Mouse (Mus musculus) CD4-positive helper T cell, adult 2 months (primary cell): Measurements from ENCODE around the gene Tmem25.

Source experiments
- DNase-seq: peaks from one replicate; pipeline ENCODE4 v3.0.0-alpha.2; 2012; ENCODE audit warnings: low read depth, missing footprints, low spot score

Tmem25 gene

DNA sequence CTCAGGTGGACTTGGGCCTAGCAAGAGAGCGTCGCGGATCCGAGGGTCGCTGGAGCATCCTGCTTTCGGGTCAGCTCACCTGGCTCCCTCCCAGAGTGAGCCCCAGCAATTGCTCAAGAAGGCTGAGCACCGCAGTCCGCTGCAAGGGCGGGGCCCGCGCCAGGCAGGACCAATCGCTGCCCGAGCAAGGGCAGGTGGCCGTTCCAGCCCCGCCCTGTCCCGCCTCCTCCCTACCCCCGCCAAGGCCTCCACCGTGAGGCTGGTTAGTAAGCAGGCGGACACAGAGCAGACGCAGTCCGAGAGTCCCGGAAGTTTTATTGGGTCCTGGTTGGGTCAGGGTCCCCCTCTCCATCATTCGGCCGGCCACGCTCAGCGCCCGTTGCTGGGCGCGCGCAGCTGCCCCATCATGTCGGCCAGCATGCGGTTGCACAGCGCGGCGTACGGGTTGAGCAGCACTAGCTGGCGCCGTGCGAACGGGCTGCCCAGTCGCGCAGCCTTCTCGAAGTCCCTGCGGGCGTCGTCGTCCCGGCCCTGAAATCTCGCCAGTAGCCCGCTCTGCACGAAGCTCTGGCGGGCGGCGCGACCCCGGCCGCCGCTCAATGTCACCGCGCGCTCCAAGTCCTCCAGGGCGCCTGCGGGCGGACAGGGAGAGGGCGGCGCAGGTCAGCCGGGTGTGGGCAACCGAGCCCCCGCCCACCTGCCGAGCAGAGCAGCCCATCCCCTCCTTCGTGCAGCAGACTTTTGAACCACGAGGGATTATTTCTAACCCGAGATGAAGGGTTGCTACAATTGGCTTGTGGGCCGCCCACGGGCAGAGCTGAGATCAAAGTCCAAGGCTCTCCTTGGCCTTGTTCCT lies at the start of gene Tmem25:
Gene Tmem25 (minus strand): TSS at position 206 of the 856 bp plus-strand sequence.
- DNase-seq: peak; percentile 80

DNA sequence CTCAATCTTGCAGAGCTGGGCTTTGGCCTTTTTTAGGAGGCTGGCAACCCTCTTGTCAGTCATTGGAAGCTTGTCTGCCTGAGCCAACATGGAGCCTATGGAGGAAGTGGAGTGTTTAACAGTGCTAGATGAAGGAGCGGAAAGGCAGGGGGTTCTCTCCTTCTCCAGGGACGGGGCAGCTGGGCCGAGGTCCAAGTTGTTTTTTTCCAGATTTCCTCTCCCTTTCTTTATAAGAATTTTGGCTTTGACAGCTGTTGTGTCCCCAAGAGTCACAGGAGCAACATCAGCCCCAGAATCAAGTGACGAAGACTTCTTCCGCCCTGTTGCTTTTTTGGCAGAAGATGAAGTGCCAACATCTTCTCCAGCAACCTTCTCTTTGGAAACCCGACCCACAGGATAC lies 48.3 kb upstream of the Tmem25 start:
- no peak for DNase-seq

DNA sequence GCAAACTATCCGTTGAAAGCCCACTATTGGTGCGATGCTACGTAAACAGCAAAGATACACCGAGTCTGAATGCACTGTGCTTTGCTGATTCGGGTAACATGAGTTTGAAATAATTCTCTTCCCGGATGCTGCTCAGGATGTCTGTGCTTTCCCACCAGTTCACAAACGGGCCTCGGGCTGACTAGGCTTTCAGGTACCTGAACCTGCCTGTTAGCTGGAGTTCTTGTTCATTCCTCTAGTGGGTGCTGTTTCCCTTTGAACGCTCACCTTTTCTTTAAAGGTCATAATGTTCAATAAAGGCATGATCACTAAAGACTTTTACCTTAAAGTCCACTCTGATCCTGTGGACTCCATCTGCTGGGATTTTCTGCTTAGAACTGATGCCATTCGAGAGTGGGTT lies 42.1 kb upstream of the Tmem25 start:
- peak; percentile 70 for DNase-seq

DNA sequence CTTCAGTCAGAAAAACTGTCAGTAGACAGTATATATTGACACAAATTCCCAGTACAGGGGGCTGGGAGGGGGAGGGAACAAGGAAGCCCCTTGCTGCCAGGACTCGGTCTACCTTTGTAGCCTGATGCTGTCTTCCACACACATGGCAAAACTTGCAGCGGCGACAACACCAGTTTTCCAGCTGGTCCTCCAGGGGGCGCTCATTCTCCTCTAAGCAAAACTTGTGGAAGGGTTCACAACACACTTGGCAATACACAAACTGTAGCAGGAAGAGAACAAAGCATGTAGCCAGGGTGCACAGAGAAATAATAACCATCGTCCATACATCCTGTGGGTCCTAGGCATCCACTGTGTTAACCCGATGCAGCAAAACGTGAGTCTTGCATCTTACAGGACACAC lies 37.3 kb upstream of the Tmem25 start:
- peak; percentile 80 for DNase-seq

DNA sequence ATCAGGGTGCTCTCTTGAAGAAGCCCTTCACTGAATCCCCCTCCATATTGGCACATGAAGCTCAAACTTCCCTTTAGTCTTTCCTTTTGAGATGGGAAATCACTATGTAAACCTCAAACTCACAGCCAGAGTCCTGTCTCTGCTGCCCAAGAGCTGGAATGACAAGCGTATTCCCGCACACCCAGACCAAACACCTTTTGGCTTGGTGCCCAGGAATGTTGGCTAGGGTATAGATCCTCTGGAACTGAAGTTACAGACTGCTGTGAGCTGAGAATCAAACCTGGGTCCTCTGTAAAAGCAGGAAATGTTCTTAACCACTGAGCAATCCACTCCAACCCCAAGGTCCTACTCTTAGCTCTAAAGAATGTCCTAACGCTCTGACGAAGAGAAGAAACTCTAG lies 33.2 kb upstream of the Tmem25 start:
- no peak for DNase-seq

DNA sequence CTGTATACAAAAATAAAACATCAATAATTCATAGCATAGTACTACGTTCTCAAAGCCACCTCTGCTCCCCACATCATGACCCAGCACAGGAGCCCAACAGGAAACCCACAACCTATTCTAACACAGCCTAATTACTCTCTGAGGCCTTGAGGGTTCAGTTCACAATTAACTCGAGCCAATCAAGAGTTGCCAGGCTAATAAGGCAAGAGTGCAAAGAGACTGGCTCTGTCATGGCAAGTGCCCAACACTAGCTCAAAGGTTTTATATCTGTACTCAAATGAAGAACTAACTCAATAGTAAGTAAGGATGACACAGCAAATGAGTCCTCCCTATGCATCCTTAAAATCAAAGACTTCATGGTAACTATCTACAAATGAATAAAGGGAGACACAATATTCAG lies 31.4 kb upstream of the Tmem25 start:
- no peak for DNase-seq

GRCm38 (mm10) chr9:44828944-44829343 lies 29.8 kb upstream of the Tmem25 start:
- no peak for DNase-seq

- DNase-seq: no peak
Measured at GRCm38 (mm10) chr9:44826660-44827059, 27.6 kb upstream of the Tmem25 start.

DNA sequence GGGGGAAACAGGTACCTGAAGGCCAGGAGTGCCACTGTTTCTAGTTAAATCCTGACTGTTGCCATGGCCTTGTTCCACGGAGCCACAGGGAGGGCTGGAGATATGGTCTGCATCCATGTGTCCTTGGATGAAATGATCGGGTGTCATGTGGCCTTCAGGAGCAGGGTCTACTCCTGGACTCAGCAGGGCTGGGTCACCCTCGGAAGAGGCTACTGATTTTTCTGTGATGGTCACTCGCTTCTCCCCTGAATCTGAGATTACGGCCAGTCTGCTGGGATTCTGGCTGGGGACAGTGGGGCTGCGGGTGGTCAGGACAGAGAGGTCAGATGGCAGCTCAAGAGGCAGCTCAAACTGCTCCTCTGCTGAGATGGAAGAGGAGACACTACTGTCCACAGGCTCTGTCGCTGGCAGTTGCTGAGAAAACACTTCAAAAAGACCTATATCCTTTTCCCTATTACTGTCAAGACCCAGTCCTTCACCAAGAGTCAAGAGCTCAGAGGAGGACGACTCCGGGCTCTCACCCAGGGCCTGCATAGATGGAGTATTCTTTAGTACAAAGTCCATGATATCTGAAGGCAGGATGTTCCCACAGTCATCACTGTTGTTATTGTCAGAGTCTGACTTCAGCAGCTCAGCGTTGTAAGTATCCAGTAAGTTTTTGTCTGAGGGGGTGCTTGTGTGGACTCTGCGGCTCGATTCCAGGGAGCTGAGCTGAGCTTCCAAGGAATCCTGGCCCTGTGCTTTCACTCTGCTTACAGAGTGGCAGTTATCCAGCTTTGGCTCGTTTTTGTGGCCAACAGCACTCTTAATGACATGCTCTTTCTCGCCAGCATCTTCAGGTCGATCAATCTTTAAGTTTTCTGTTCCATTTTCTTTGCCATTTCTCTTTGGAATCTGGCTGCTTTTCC lies 21.1 kb upstream of the Tmem25 start:
- no peak for DNase-seq

GRCm38 (mm10) chr9:44817522-44817921 lies 18.4 kb upstream of the Tmem25 start:
- no peak for DNase-seq

DNA sequence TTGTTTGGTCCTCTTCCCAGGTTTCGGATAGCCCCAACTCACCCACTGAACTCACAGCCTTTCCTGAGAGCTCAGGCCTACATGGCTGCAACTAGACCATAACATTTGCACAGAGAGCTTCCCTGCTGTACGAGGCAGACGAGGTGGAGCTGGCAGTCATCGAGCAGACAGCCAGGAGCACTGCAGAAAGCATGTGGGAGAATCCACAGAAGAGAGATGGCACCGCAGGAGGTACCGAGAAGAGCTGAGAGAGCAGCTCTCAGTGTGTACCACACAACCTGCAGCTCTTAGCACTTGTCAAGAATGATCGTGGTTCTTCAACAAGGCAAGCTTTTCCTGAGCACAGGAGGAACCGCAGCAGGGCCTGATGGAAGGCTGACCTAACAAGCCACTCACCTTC lies 15.1 kb upstream of the Tmem25 start:
- no peak for DNase-seq

DNA sequence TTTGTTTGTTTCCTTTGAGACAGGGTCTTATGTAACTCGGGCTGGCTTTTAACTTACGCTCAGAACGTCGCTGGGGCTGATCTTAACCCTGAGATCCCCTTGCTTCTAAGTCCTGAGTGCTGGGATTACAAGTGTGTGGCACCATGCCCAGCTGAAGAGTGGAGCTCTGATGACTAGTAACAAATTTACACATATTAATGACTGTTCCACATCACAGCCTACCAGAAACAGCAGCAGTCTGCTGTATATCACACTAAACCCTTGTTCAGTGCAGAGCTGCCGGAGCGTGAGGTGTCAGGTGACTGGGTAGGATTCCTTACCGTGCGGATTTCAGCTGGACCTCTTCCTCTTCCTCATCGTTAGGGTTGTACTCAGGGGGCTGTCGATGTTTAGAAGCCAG lies 11.2 kb upstream of the Tmem25 start:
- no peak for DNase-seq

- no peak for DNase-seq
Measured at GRCm38 (mm10) chr9:44807778-44808177, 8.7 kb upstream of the Tmem25 start.

DNA sequence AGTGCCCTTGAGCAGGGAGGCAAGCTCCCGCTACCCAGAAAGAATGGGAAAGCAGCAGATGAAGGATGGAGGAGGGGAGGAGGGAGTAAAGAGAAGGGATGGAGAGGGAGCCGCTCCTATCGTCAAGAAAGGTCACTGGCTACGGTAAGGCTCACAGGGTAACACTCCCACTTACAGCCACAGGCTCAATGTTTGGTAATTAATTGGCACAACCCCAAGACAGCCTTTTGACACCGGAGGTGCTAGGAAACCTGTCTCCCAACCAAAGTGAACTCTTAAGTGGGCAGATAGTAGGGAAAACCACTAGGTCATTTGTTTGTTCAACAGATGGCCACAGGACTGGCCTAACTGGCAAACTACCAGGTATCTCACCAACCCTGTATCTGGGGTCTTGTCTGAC lies 8.0 kb upstream of the Tmem25 start:
- no peak for DNase-seq

GRCm38 (mm10) chr9:44805536-44805935 lies 6.4 kb upstream of the Tmem25 start:
- no peak for DNase-seq

GRCm38 (mm10) chr9:44804678-44805077 lies 5.6 kb upstream of the Tmem25 start:
- no peak for DNase-seq

- no peak for DNase-seq
Measured at GRCm38 (mm10) chr9:44802808-44803450, 3.8 kb upstream of the Tmem25 start, which contains the start of gene Ttc36. Gene Ttc36, minus strand, starts transcription at chr9:44803072.

DNA sequence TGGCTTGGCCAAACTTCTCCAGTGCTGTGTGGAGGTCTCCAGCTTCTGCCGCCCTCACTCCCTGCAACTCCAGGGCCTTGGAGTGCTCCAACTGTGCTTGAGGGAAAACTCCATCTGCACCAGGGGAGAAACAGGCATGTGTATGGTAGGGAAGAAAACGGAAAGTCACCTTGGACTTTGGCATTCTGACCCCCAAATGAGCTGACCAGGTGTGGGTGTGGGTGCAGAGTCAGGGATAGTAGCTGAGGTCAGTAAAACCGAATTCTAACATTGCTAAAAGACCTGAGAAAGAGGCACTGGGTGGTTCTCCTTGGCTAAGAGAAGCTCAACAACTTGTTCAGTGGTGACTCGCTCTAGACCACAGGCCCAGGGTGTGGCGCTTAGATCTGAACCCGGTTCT lies 2.6 kb upstream of the Tmem25 start:
- DNase-seq: no peak

DNA sequence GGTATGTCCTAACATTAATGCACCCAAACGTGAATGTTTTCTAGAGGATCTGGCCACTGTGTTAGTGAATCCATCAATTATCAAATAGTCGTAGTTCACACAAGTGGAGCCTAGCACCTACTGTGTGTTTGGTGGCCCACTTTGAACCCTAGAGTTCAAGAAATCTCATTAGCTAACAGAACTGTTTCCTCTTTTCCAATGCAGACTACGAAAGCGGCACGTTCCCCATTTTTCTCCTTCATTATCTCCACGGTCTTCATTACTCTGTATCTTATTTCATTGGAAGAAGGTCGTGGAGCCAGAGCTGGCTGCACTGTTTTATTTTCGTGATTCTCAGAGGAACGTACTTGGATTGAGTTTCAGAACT lies 834 bp upstream of the Tmem25 start:
- DNase-seq: no peak

GRCm38 (mm10) chr9:44798298-44798697 lies 809 bp downstream of the Tmem25 start:
- DNase-seq: no peak

DNA sequence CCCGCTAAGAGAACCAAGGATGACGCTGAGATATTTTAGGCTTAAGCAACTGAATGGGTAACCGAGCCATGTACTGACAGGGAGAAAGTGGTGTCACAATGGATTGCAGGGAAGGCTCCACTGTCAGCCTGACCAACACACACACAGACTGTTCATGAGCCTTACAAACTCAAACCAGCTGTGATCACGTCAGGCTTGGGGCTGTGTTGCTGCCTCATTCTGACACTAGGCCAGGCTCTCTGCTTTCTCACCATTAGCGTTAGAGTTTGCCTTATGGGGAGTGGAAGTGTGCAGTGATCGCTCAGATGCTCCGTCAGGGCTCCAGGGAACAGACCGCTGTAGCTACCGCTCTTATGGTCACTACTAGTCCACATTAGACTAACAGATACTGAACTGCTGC lies 6.3 kb downstream of the Tmem25 start:
- no peak for DNase-seq
